Mouse (Mus musculus): ENCODE data around the gene Olfr1101.

- TF ChIP-seq CTCF (IDR thresholded peaks at IDR 0.05; ENCODE audit: borderline replicate concordance, extremely low read depth, insufficient read depth, insufficient read length) (no peak), POLR2A (IDR thresholded peaks at IDR 0.05; ENCODE audit: borderline replicate concordance, extremely low read depth, insufficient read depth, insufficient read length, poor library complexity, severe bottlenecking) (no peak)
Measured at GRCm38 (mm10) chr2:86960593-86960992, 30.4 kb downstream of the Olfr1101 start, which contains the start of gene Olfr1099.
